Mouse (Mus musculus) myocyte (in vitro differentiated cells): Measurements from ENCODE around the gene Lap3. TPM values are rescaled to one million over a fixed set of nuclear protein-coding genes. Genes with fewer than 3 reads are reported as not detected.

Experiments
- H3K27me3 ChIP-seq: one replicate; pipeline ENCODE4 v1.6.1; 2011; ENCODE audit not compliant: control insufficient read depth, insufficient read depth, insufficient read length
- H3K36me3 ChIP-seq: one replicate; pipeline ENCODE4 v1.6.1; 2011; ENCODE audit not compliant: control insufficient read depth, insufficient read depth
- H3K4me2 ChIP-seq: one replicate; pipeline ENCODE4 v1.6.1; 2011; ENCODE audit warnings: low read depth, control low read depth
- H3K4me3 ChIP-seq: one replicate; pipeline ENCODE4 v1.5.1; 2011; ENCODE audit warnings: mild to moderate bottlenecking, control low read depth, moderate library complexity
- H3K79me2 ChIP-seq: one replicate; pipeline ENCODE4 v1.6.1; 2011; ENCODE audit not compliant: control insufficient read depth, insufficient read depth
- H3ac ChIP-seq: one replicate; pipeline ENCODE4 v1.6.1; 2011; ENCODE audit not compliant: control insufficient read depth, insufficient read length
- CEBPB ChIP-seq: IDR thresholded peaks from 2 replicates; pipeline ENCODE4 v1.6.1; 2011; ENCODE audit warnings: mild to moderate bottlenecking, moderate library complexity; ENCODE audit not compliant: poor library complexity, insufficient read depth, severe bottlenecking
- E2F4 ChIP-seq: IDR thresholded peaks from one replicate; pipeline ENCODE4 v1.6.1; 2011; ENCODE audit warnings: mild to moderate bottlenecking, control low read depth, moderate library complexity; ENCODE audit not compliant: insufficient read depth
- MAX ChIP-seq: IDR thresholded peaks from one replicate; pipeline ENCODE4 v1.6.1; 2011; ENCODE audit warnings: low read depth, mild to moderate bottlenecking, control low read depth
- MYOD1 ChIP-seq, 3 experiments: IDR thresholded peaks; one replicate each; pipeline ENCODE4 v1.6.1; 2011; ENCODE audit warnings: control low read depth in 2 of 3, low read depth in 2 of 3, mild to moderate bottlenecking in 2 of 3, moderate library complexity in 1 of 3; ENCODE audit not compliant: insufficient read length in 2 of 3, control insufficient read depth in 1 of 3
- MYOG ChIP-seq, 3 experiments: IDR thresholded peaks; one replicate each; pipeline ENCODE4 v1.6.1; 2011; ENCODE audit warnings: control low read depth in 2 of 3, low read depth in 2 of 3, mild to moderate bottlenecking in 2 of 3; ENCODE audit not compliant: insufficient read length in 2 of 3, control insufficient read depth in 1 of 3, insufficient read depth in 1 of 3
- POLR2A ChIP-seq: IDR thresholded peaks from one replicate; pipeline ENCODE4 v1.6.1; 2011; ENCODE audit warnings: low read depth, mild to moderate bottlenecking, control low read depth, moderate library complexity; ENCODE audit not compliant: insufficient read length
- POLR2AphosphoS2 ChIP-seq: IDR thresholded peaks from one replicate; pipeline ENCODE4 v1.6.1; 2011; ENCODE audit warnings: low read depth, control low read depth; ENCODE audit not compliant: insufficient read length
- REST ChIP-seq: IDR thresholded peaks from one replicate; pipeline ENCODE4 v1.6.1; 2011; ENCODE audit warnings: mild to moderate bottlenecking, control low read depth, moderate library complexity; ENCODE audit not compliant: insufficient read depth, insufficient read length
- SRF ChIP-seq: IDR thresholded peaks from one replicate; pipeline ENCODE4 v1.6.1; 2011; ENCODE audit warnings: low read depth; ENCODE audit not compliant: control insufficient read depth, insufficient read length
- TCF12 ChIP-seq: IDR thresholded peaks from one replicate; pipeline ENCODE4 v1.6.1; 2011; ENCODE audit warnings: mild to moderate bottlenecking, control low read depth; ENCODE audit not compliant: poor library complexity, insufficient read depth, severe bottlenecking
- TCF3 ChIP-seq: IDR thresholded peaks from one replicate; pipeline ENCODE4 v1.6.1; 2011; ENCODE audit warnings: low read depth, control low read depth; ENCODE audit not compliant: insufficient read length
- USF1 ChIP-seq: IDR thresholded peaks from one replicate; pipeline ENCODE4 v1.6.1; 2011; ENCODE audit warnings: low read depth, mild to moderate bottlenecking, control low read depth, moderate library complexity
- polyA plus RNA-seq: library from polyadenylated mRNA; unstranded; fragments of >200 nt; fragmentation: generic; extraction: Trizol; gene quantifications from one replicate; pipeline ENCODE4 v1.2.1, GENCODE M21; 2012; ENCODE audit warnings: missing spikeins

Gene Lap3
- polyA plus RNA-seq, 1 experiment = 70.5 TPM

- no peak overlapping the region for H3K4me2 ChIP-seq
- TF ChIP-seq REST (no peak), TCF3 (no peak), SRF (no peak), POLR2A (no peak), MYOD1 (IDR thresholded peaks at IDR 0.05; ENCODE audit: control insufficient read depth in 1 of 3, insufficient read length in 2 of 3, low read depth in 2 of 3) (no peak), TCF12 (no peak), MAX (no peak), USF1 (no peak), POLR2AphosphoS2 (no peak), E2F4 (no peak), CEBPB (no peak), MYOG (IDR thresholded peaks at IDR 0.05; ENCODE audit: control insufficient read depth in 1 of 3, insufficient read depth in 1 of 3, insufficient read length in 2 of 3, low read depth in 2 of 3) (no peak)
- no peak overlapping the region for H3ac ChIP-seq
- H3K27me3 ChIP-seq = no peaks in the 10 kb centered on the region
- H3K79me2 ChIP-seq = peaks cover 2% of the 10 kb centered on the region
- peaks cover 39% of the 10 kb centered on the region for H3K36me3 ChIP-seq
- no peak overlapping the region for H3K4me3 ChIP-seq
Observed at GRCm38 (mm10) chr5:45515151-45515743, 22.1 kb downstream of the Lap3 start.

- peaks cover 9% of the 10 kb centered on the region for H3K36me3 ChIP-seq
Observed at GRCm38 (mm10) chr5:45519960-45520808, 27.0 kb downstream of the Lap3 start, which contains the start of gene Med28. Gene Med28, plus strand, starts transcription at chr5:45520229.

GRCm38 (mm10) chr5:45520809-45521110 lies 27.6 kb downstream of the Lap3 start:
- TF ChIP-seq TCF12 (no peak), CEBPB (no peak), SRF (no peak), POLR2A (no peak), MYOD1 (IDR thresholded peaks at IDR 0.05; ENCODE audit: control insufficient read depth in 1 of 3, insufficient read length in 2 of 3, low read depth in 2 of 3) (no peak), POLR2AphosphoS2 (no peak), MAX (no peak), REST (no peak), TCF3 (no peak), USF1 (no peak)
- H3K36me3 ChIP-seq = peaks cover 9% of the 10 kb centered on the region
- H3K27me3 ChIP-seq = no peaks in the 10 kb centered on the region
- peak overlapping the region; percentile 90 for H3K4me3 ChIP-seq
- peak overlapping the region; percentile 14 for H3ac ChIP-seq
- peaks cover 29% of the 10 kb centered on the region for H3K79me2 ChIP-seq
- peak overlapping the region; percentile 86 for H3K4me2 ChIP-seq

More at GRCm38 (mm10) chr5:45519960-45520808, 27.0 kb downstream of the Lap3 start, which contains the start of gene Med28:
- TF ChIP-seq MAX (no peak), CEBPB (no peak), TCF3 (no peak), POLR2A (peak; percentile 92), TCF12 (no peak), REST (peak; percentile 10), MYOD1 (IDR thresholded peaks at IDR 0.05; ENCODE audit: control insufficient read depth in 1 of 3, insufficient read length in 2 of 3, low read depth in 2 of 3) (no peak), MYOG (IDR thresholded peaks at IDR 0.05; ENCODE audit: control insufficient read depth in 1 of 3, insufficient read depth in 1 of 3, insufficient read length in 2 of 3, low read depth in 2 of 3) (no peak), E2F4 (no peak), USF1 (peak; percentile 98), POLR2AphosphoS2 (peak; percentile 93), SRF (no peak)
- Histone ChIP-seq H3K4me2 (peak within 1 kb of the TSS; percentile 86), H3K79me2 (peaks cover 29% of the 10 kb centered on the region), H3K4me3 (peak within 1 kb of the TSS; percentile 90), H3K27me3 (no peaks in the 10 kb centered on the region), H3ac (peak within 1 kb of the TSS; percentile 14)

- TF ChIP-seq POLR2AphosphoS2 = no peak
- TF ChIP-seq TCF12 = no peak
- peak in 2 of 3 experiments; percentile 17 to 57 for TF ChIP-seq MYOD1 (IDR thresholded peaks at IDR 0.05; ENCODE audit: control insufficient read depth in 1 of 3, insufficient read length in 2 of 3, low read depth in 2 of 3)
- peak in 1 of 3 experiments; percentile 17 for TF ChIP-seq MYOG (IDR thresholded peaks at IDR 0.05; ENCODE audit: control insufficient read depth in 1 of 3, insufficient read depth in 1 of 3, insufficient read length in 2 of 3, low read depth in 2 of 3)
- Histone ChIP-seq H3K79me2 (peaks cover 29% of the 10 kb centered on the region), H3K36me3 (peaks cover 8% of the 10 kb centered on the region), H3K4me3 (peak overlapping the region; percentile 90), H3K4me2 (peak overlapping the region; percentile 86), H3K27me3 (no peaks in the 10 kb centered on the region), H3ac (no peak overlapping the region)
Observed at GRCm38 (mm10) chr5:45521601-45522000, 28.4 kb downstream of the Lap3 start.
